Mouse (Mus musculus): ENCODE results near the gene Pgc. TPM values are rescaled to one million over a fixed set of nuclear protein-coding genes. Genes with fewer than 3 reads are reported as not detected.

The Pgc gene
- total and polyA plus RNA-seq, 2 experiments from 2014 or later, result 0.14 to 0.21 TPM

DNA sequence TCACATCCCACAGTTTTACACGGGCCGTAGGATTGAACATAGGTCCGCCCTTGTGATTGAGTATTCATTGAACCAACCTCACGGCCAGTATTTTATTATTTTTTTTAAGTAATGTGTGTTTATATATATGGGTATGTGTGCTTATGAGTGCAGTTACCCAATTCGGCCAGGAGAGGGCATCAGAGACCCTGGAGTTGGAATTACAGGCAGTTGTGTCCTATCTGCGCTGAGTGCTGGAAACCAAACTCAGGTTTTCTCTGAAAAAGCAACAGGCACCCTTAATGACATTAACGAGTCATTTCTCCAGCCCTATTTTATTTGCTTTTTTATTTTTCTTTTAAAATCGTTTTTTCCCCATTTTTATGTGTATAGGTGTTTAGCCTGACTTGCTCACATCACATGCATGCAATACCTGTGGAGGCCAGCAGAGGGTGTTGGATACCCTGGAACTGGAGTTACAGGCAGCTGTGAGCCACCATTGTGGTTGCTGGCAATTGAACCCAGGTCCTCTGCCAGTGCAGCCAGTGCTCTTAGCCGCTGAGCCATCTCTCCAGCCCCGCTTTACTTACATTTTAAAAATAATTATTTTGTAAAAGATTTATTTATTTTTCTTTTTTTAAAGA lies 18.2 kb downstream of the Pgc start:
- Histone ChIP-seq H3K4me1 (ENCODE audit: insufficient read depth, low read length) (no peaks in the 10 kb centered on the region), H3K9ac (replicated peaks; ENCODE audit: low read length) (no peak overlapping the region), H3K4me3 (ENCODE audit: low read length) (no peak overlapping the region), H3K27me3 (ENCODE audit: insufficient read depth, low read length) (no peaks in the 10 kb centered on the region), H3K27ac (no peak overlapping the region), H3K9me3 (ENCODE audit: low read length) (no peaks in the 10 kb centered on the region), H3K4me2 (ENCODE audit: low read depth, low read length) (no peak overlapping the region), H3K36me3 (ENCODE audit: insufficient read depth, low read length) (no peaks in the 10 kb centered on the region)
- TF ChIP-seq CTCF (IDR thresholded peaks at IDR 0.05; ENCODE audit: low read depth), result peak; percentile 23; the same call in 1 of the 2 replicates
- 90% methylated on average over 10 of the region's 10 CpGs for WGBS
- DNase-seq (ENCODE audit: low spot score) (no peak), ATAC-seq (no peak)

DNA sequence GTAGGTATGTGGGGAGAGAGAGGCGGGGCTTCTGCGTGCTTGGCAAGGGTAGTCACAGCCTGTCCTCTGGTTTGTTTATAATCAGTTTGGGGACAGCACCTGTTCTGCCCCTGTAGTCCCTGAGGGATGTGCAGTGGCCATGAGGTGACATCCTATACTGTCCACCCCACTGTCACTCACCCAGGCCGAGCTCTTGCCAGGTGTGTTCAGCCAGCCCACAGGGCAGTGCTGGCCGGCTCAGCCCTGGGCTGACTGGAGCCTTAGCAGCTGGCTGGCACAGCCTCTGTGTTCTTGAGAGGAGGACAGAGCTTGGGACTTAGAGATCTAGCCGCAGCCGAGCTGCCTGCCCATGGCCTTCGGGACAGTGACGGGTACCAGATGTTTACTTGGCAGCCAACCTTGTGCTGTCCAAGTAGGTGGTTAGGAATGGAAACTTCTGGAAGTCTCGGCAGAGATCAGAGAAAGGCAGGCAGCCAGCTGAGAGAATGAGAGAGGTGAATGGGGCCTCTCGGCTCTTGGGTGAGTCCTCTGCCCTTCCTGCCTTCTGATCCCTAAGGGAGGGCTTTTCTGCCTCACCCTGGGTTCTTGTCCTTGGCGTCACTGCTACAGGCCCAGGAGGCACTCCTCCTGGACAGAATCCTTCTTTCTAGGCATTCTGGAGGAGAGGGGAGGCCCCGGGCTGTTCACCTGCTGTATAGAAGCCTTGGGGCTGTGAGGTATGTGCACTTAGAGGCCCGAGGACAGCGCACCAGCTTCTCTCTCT lies 22.3 kb downstream of the Pgc start:
- ATAC-seq (no peak), DNase-seq (ENCODE audit: low spot score) (no peak)
- Histone ChIP-seq H3K4me2 (ENCODE audit: low read depth, low read length) (no peak overlapping the region), H3K36me3 (ENCODE audit: insufficient read depth, low read length) (no peaks in the 10 kb centered on the region), H3K27ac (no peak overlapping the region), H3K4me1 (ENCODE audit: insufficient read depth, low read length) (no peaks in the 10 kb centered on the region), H3K4me3 (ENCODE audit: low read length) (no peak overlapping the region), H3K9me3 (ENCODE audit: low read length) (no peaks in the 10 kb centered on the region), H3K27me3 (ENCODE audit: insufficient read depth, low read length) (no peaks in the 10 kb centered on the region), H3K9ac (replicated peaks; ENCODE audit: low read length) (no peak overlapping the region)
- WGBS, result 64% methylated on average over 14 of the region's 14 CpGs
- TF ChIP-seq CTCF (IDR thresholded peaks at IDR 0.05; ENCODE audit: low read depth), result no peak

DNA sequence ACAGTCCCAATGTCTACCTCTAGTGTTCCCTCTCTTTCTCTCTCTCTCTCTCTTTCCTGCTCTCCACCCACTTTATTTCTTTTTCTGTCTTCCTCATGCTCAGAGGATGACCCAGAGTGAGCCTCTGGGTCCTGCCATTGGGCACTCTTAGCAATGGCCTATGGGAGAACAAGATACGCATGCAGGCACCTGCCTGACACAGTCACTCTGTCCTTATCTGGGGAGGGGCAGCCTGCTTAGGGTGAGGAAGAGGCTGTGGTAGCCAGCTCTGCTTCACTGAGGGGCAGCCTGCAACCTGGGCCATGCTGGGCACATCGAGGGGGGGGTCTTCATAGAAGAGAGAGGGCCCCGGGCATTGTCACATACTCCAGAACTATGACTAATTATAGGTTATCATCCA lies 23.0 kb downstream of the Pgc start:
- Histone ChIP-seq H3K9me3 (ENCODE audit: low read length) (no peaks in the 10 kb centered on the region), H3K4me2 (ENCODE audit: low read depth, low read length) (no peak overlapping the region), H3K27me3 (ENCODE audit: insufficient read depth, low read length) (no peaks in the 10 kb centered on the region), H3K36me3 (ENCODE audit: insufficient read depth, low read length) (no peaks in the 10 kb centered on the region), H3K9ac (replicated peaks; ENCODE audit: low read length) (no peak overlapping the region), H3K4me1 (ENCODE audit: insufficient read depth, low read length) (no peaks in the 10 kb centered on the region), H3K27ac (no peak overlapping the region), H3K4me3 (ENCODE audit: low read length) (no peak overlapping the region)
- no peak for DNase-seq (ENCODE audit: low spot score)
- WGBS, result 83% methylated on average over 3 of the region's 3 CpGs
- no peak for TF ChIP-seq CTCF (IDR thresholded peaks at IDR 0.05; ENCODE audit: low read depth)
- no peak for ATAC-seq

DNA sequence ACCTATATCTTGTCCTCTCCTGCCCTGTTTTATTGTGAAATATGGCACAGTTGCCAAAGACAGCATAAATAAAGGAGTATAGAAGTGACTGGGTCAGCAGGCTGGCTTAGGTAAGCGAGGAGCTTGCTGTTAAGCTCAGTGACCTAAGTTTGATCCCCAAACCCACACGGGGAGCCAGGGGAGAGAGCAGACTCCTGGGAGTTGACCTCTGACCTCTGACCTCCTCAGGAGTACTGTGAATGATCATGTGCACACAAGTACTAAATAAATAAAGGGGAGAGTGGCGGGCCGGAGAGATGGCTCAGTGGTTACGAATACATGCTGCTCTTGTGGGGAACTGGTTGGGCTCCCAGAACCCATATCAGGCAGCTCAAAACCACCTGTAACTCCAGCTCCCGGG lies 23.5 kb downstream of the Pgc start:
- WGBS, result 51% methylated on average over 6 of the region's 6 CpGs
- ATAC-seq (no peak), DNase-seq (ENCODE audit: low spot score) (no peak)
- H3K4me2 ChIP-seq (ENCODE audit: low read depth, low read length), result no peak overlapping the region
- no peaks in the 10 kb centered on the region for H3K4me1 ChIP-seq (ENCODE audit: insufficient read depth, low read length)
- no peak overlapping the region for H3K27ac ChIP-seq
- H3K27me3 ChIP-seq (ENCODE audit: insufficient read depth, low read length), result no peaks in the 10 kb centered on the region
- no peak for TF ChIP-seq CTCF (IDR thresholded peaks at IDR 0.05; ENCODE audit: low read depth)
- no peak overlapping the region for H3K9ac ChIP-seq (replicated peaks; ENCODE audit: low read length)
- no peaks in the 10 kb centered on the region for H3K36me3 ChIP-seq (ENCODE audit: insufficient read depth, low read length)
- H3K4me3 ChIP-seq (ENCODE audit: low read length), result no peak overlapping the region
- no peaks in the 10 kb centered on the region for H3K9me3 ChIP-seq (ENCODE audit: low read length)

DNA sequence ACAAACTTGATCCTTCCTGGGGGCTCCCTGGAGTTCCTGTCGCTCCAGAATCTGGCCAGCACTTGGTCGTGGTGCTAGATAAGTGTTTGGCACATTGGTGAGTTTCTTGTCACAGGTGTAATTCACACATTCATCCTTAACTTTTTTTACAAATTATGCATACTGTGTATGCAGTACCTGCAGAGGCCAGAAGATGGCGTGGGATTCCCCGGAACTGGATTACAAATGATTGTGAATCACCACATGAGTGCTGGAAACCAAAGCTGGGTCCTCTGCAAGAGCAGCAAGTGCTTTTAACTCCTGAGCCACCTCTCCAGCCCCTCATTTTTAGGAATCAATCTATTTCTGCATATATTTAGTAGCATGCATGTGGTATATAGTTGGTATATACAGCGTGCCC lies 25.2 kb downstream of the Pgc start:
- 76% methylated on average over 5 of the region's 5 CpGs for WGBS

DNA sequence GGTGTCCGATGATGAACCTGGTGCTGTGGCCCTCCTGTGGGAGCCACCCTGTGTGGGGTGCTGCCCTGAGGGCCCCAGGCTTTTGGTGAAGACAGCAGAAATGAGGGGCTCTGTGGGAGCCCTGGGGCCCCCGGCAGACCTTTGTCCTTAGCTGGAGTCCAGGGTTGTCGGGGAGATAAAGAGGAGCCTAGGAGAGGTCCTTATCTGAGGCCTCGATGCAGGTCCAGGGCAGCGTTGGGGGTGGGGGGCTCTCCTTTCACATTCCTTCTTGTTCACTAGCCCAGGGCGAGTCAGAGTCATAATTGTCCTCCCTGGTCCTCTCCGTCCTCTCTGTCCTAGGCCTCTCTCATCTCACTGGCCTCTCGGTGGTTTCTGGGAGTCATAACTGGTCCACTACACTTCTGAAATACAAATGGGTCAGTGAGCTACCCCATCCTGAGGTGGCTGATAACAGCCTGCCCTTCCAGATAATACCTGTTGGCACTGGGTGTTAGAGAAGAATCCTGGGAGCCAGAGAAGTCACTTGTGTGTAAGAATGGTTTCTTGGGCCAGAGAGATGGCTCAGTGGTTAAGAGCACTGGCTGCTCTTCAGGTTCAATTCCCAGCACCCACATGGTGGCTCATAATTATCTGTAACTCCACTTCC lies 26.6 kb downstream of the Pgc start:
- 90% methylated on average over 8 of the region's 8 CpGs for WGBS
- no peak for TF ChIP-seq CTCF (IDR thresholded peaks at IDR 0.05; ENCODE audit: low read depth)
- ATAC-seq, result no peak

More for the DNA sequence above, 25.2 kb downstream of the Pgc start:
- Histone ChIP-seq H3K4me1 (ENCODE audit: insufficient read depth, low read length) (no peaks in the 10 kb centered on the region), H3K36me3 (ENCODE audit: insufficient read depth, low read length) (no peaks in the 10 kb centered on the region), H3K4me2 (ENCODE audit: low read depth, low read length) (no peak overlapping the region), H3K9me3 (ENCODE audit: low read length) (no peaks in the 10 kb centered on the region), H3K4me3 (ENCODE audit: low read length) (no peak overlapping the region), H3K27ac (no peak overlapping the region), H3K9ac (replicated peaks; ENCODE audit: low read length) (no peak overlapping the region), H3K27me3 (ENCODE audit: insufficient read depth, low read length) (no peaks in the 10 kb centered on the region)
- ATAC-seq (no peak), DNase-seq (ENCODE audit: low spot score) (no peak)
- peak; percentile 19 for TF ChIP-seq CTCF (IDR thresholded peaks at IDR 0.05; ENCODE audit: low read depth)

More for the DNA sequence above, 26.6 kb downstream of the Pgc start:
- no peak overlapping the region for H3K4me3 ChIP-seq (ENCODE audit: low read length)
- no peak overlapping the region for H3K27ac ChIP-seq
- no peaks in the 10 kb centered on the region for H3K4me1 ChIP-seq (ENCODE audit: insufficient read depth, low read length)
- H3K4me2 ChIP-seq (ENCODE audit: low read depth, low read length), result no peak overlapping the region
- DNase-seq (ENCODE audit: low spot score), result no peak
- no peak overlapping the region for H3K9ac ChIP-seq (replicated peaks; ENCODE audit: low read length)
- H3K27me3 ChIP-seq (ENCODE audit: insufficient read depth, low read length), result no peaks in the 10 kb centered on the region
- H3K36me3 ChIP-seq (ENCODE audit: insufficient read depth, low read length), result no peaks in the 10 kb centered on the region
- no peaks in the 10 kb centered on the region for H3K9me3 ChIP-seq (ENCODE audit: low read length)
